Mouse (Mus musculus) bone marrow, adult 2 months (tissue): ENCODE data around the gene Dbp.

Experiments used
- CTCF ChIP-seq: fragments of 200-500 bp; IDR thresholded peaks from 2 replicates; pipeline ENCODE4 v1.5.1; 2011; ENCODE audit warnings: low read length, control low read depth; ENCODE audit not compliant: control insufficient read depth, insufficient read depth
- POLR2A ChIP-seq: fragments of 200-500 bp; IDR thresholded peaks from 2 replicates; pipeline ENCODE4 v1.6.1; 2011; ENCODE audit warnings: low read depth, mild to moderate bottlenecking, control low read depth, low read length, borderline replicate concordance; ENCODE audit not compliant: control insufficient read depth

- TF ChIP-seq POLR2A (no peak), CTCF (no peak)
Measured at GRCm38 (mm10) chr7:45697894-45698293, 7.0 kb upstream of the Dbp start.
